Mouse (Mus musculus) kidney, embryonic 14.5 days (tissue): Measurements from ENCODE around the gene Cenpm. TPM values are rescaled to one million over a fixed set of nuclear protein-coding genes. Genes with fewer than 3 reads are reported as not detected.
"Not testable (repeated sequence)": the region's sequence is repeated elsewhere in the genome, so short reads cannot be mapped to it uniquely, and the experiment has no call there.

ENCODE experiments used
- ATAC-seq: fragments of 200-750 bp; cut with Nextera tagmentation; 2 replicates; pipeline ENCODE4 v1.8.0; 2017; ENCODE audit warnings: moderate number of reproducible peaks, mild to moderate bottlenecking, moderate TSS enrichment, moderate library complexity; ENCODE audit not compliant: low FRiP score, low TSS enrichment
- H3K27ac ChIP-seq: fragments of 300-500 bp; sonication (generic); 2 replicates; pipeline ENCODE4 v1.5.1; 2014; ENCODE audit warnings: low read depth, mild to moderate bottlenecking, low read length, moderate library complexity, mixed read lengths
- H3K27me3 ChIP-seq: fragments of 300-500 bp; sonication (generic); 2 replicates; pipeline ENCODE4 v1.6.1; 2014; ENCODE audit warnings: mild to moderate bottlenecking, low read length; ENCODE audit not compliant: control insufficient read depth, insufficient read depth
- H3K36me3 ChIP-seq: fragments of 300-500 bp; sonication (generic); 2 replicates; pipeline ENCODE4 v1.6.1; 2014; ENCODE audit warnings: low read length, mixed read lengths; ENCODE audit not compliant: control insufficient read depth, insufficient read depth
- H3K4me1 ChIP-seq: fragments of 300-500 bp; sonication (generic); 2 replicates; pipeline ENCODE4 v1.6.1; 2014; ENCODE audit warnings: low read length, mixed read lengths; ENCODE audit not compliant: control insufficient read depth, insufficient read depth
- H3K4me2 ChIP-seq: fragments of 300-500 bp; sonication (generic); replicated peaks from 2 replicates; pipeline ENCODE4 v1.6.1; 2014; ENCODE audit warnings: low read depth, mild to moderate bottlenecking, low read length
- H3K4me3 ChIP-seq: fragments of 300-500 bp; sonication (generic); 2 replicates; pipeline ENCODE4 v1.5.1; 2014; ENCODE audit warnings: mild to moderate bottlenecking, low read length
- H3K9ac ChIP-seq: fragments of 300-500 bp; sonication (generic); 2 replicates; pipeline ENCODE4 v1.6.1; 2014; ENCODE audit warnings: low read depth, mild to moderate bottlenecking, low read length, moderate library complexity
- H3K9me3 ChIP-seq: fragments of 300-500 bp; sonication (generic); 2 replicates; pipeline ENCODE4 v1.6.1; 2016; ENCODE audit warnings: low read length; ENCODE audit not compliant: control insufficient read depth
- WGBS: fragments of 180-500 bp; shearing (Covaris S2); extraction: QIAGEN DNeasy Blood & Tissue Kit; methylation state at CpG from one replicate; pipeline ENCODE4 v1.1.7; 2014; 5-methylcytosine and 5-hydroxymethylcytosine counted together
- polyA plus RNA-seq: library from polyadenylated mRNA; unstranded; fragments of >200 nt; fragmentation: Nextera tagmentation; extraction: Ambion mirVana; gene quantifications from 2 replicates; pipeline ENCODE4 v1.2.1, GENCODE M21; 2014

The Cenpm gene
- polyA plus RNA-seq, 1 experiment from 2014 or later, result 83.3 TPM

DNA sequence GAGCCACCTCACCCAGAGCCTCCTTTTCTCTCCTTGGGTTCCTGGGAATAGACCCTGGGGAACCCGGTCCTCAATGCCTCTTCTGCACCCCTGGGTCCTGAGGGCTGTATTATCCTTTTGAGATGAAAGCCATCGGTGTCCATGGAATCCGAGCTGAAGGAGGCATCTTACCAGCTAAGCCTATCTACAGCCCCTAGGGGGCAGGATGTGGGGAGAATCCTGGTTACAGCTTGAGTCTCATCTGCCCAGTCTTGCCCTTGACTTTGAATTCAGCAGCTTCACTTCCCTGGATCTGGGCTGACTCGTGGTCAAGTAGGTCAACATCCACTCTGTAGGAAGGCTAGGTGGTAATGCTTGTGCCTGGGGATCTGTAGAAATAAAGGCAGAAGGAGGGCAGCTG is 10.7 kb upstream of the Cenpm start:
- no peak overlapping the region for H3K4me2 ChIP-seq
- no peaks in the 10 kb centered on the region; the same call in 1 of the 2 replicates for H3K9me3 ChIP-seq
- H3K27me3 ChIP-seq, result no peaks in the 10 kb centered on the region
- no peak for ATAC-seq
- H3K36me3 ChIP-seq, result no peaks in the 10 kb centered on the region
- H3K4me1 ChIP-seq, result no peaks in the 10 kb centered on the region
- no peak overlapping the region for H3K4me3 ChIP-seq
- no peak overlapping the region for H3K27ac ChIP-seq
- no peak overlapping the region for H3K9ac ChIP-seq
- 55% methylated on average over 4 of the region's 4 CpGs for WGBS

DNA sequence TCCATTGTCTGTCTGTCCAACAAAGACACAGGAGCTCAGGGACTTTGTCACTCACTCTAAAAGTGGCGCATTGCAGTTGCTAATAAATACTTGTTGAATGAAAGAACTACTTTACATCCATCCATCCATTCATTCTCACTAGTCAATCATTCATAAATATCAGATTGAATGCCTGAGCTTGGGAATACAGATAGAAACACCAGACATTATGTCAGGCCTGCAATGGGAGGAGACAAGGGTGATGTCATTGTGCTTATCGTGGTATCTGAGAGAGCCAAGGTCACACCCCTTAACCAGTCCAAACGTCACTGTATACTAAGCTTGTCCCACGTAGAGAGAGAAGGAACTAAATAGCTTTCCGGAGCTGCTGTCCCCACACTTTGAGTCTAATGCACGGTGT is 7.5 kb upstream of the Cenpm start, which contains the start of gene 1500009C09Rik:
Gene 1500009C09Rik, plus strand, starts transcription at position 301 of the 400 bp plus-strand sequence.
- Histone ChIP-seq H3K4me1 (no peaks in the 10 kb centered on the region), H3K9ac (no peak within 1 kb of the TSS), H3K4me2 (no peak within 1 kb of the TSS), H3K36me3 (no peaks in the 10 kb centered on the region), H3K4me3 (no peak within 1 kb of the TSS), H3K27me3 (no peaks in the 10 kb centered on the region), H3K9me3 (no peaks in the 10 kb centered on the region; the same call in 1 of the 2 replicates), H3K27ac (no peak within 1 kb of the TSS)
- ATAC-seq, result no peak
- 94% methylated on average over 6 of the region's 6 CpGs for WGBS

DNA sequence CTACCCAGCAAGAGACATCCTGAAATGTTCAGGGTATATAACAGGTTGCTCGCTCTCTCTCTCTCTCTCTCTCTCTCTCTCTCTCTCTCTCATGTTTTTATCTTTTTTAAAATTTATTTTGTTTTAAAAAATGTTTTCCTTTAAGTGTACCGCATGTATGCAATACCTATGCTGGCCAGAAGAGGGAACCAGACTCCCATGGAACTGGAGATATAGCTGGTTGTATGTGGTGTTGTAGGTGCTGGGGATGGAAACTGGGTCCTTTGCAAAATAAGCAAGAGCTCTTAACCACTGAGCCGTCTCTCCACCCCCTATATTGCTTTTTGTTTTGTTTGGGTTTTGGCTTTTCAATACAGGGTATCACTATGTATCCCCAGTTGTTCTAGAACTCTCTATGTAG is 7.0 kb upstream of the Cenpm start:
- 96% methylated on average over 3 of the region's 3 CpGs for WGBS
- ATAC-seq, result no peak
- Histone ChIP-seq H3K4me1 (no peaks in the 10 kb centered on the region), H3K4me2 (no peak overlapping the region), H3K36me3 (no peaks in the 10 kb centered on the region), H3K27me3 (no peaks in the 10 kb centered on the region), H3K27ac (no peak overlapping the region), H3K4me3 (no peak overlapping the region), H3K9me3 (no peaks in the 10 kb centered on the region; the same call in 1 of the 2 replicates), H3K9ac (no peak overlapping the region)

GRCm38 (mm10) chr15:82247131-82247776 is 2.7 kb upstream of the Cenpm start:
- Histone ChIP-seq H3K9me3 (no peaks in the 10 kb centered on the region; the same call in 1 of the 2 replicates), H3K27me3 (no peaks in the 10 kb centered on the region), H3K36me3 (no peaks in the 10 kb centered on the region), H3K4me3 (no peak overlapping the region), H3K4me2 (no peak overlapping the region), H3K4me1 (peaks cover 10% of the 10 kb centered on the region; the same call in 1 of the 2 replicates), H3K9ac (no peak overlapping the region), H3K27ac (no peak overlapping the region)
- no peak for ATAC-seq
- WGBS, result 77% methylated on average over 3 of the region's 3 CpGs

GRCm38 (mm10) chr15:82244805-82245161 is 235 bp upstream of the Cenpm start:
- peak; percentile 48 for ATAC-seq
- H3K36me3 ChIP-seq, H3K9me3 ChIP-seq, H3K27me3 ChIP-seq: not testable (repeated sequence)
- Histone ChIP-seq H3K4me3 (peak overlapping the region; percentile 58), H3K9ac (peak overlapping the region; percentile 75; the same call in 1 of the 2 replicates), H3K4me2 (peak overlapping the region; percentile 94), H3K27ac (peak overlapping the region; percentile 53; the same call in 1 of the 2 replicates), H3K4me1 (peaks cover 13% of the 10 kb centered on the region; the same call in 1 of the 2 replicates)
- WGBS, result 23% methylated on average over 9 of the region's 9 CpGs

DNA sequence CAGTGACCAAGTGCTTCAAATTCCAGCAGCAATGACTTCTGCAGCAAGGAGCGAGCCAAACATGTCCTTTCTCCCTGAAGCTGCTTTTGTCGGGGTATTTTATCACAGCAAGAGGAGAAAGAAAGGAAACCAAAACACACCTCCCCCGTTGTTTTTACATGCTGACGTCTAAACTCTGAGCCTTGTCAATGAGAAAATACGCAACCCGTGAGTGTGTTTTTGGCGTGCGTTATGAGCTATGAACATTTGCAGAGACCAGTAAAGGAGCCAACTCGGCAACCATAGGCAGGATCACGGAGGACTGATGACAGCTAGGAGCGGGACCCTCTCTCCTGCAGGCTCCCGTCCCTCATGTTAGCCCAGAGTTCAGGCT is 820 bp downstream of the Cenpm start:
- H3K4me2 ChIP-seq, result peak overlapping the region; percentile 94
- H3K4me3 ChIP-seq, result peak overlapping the region; percentile 58
- ATAC-seq, result no peak
- 3% methylated on average over 12 of the region's 12 CpGs for WGBS
- 0 out of 2 replicates have a peak, but pooled peaks cover 4% of the 10 kb centered on the region for H3K36me3 ChIP-seq
- peak overlapping the region; percentile 75 for H3K9ac ChIP-seq
- H3K9me3 ChIP-seq, result no peaks in the 10 kb centered on the region
- H3K27me3 ChIP-seq, result no peaks in the 10 kb centered on the region
- 0 out of 2 replicates have a peak overlapping the region, but pooled peaks have one; percentile 30 for H3K27ac ChIP-seq
- H3K4me1 ChIP-seq, result peaks cover 13% of the 10 kb centered on the region; the same call in 1 of the 2 replicates

GRCm38 (mm10) chr15:82243311-82243710 is 1.2 kb downstream of the Cenpm start:
- no peaks in the 10 kb centered on the region for H3K27me3 ChIP-seq
- peaks cover 13% of the 10 kb centered on the region; the same call in 1 of the 2 replicates for H3K4me1 ChIP-seq
- 76% methylated on average over 3 of the region's 3 CpGs for WGBS
- 0 out of 2 replicates have a peak, but pooled peaks cover 7% of the 10 kb centered on the region for H3K36me3 ChIP-seq
- ATAC-seq, result no peak
- H3K9ac ChIP-seq, result peak overlapping the region; percentile 75; the same call in 1 of the 2 replicates
- no peaks in the 10 kb centered on the region for H3K9me3 ChIP-seq
- H3K4me2 ChIP-seq, result peak overlapping the region; percentile 94
- peak overlapping the region; percentile 58 for H3K4me3 ChIP-seq
- no peak overlapping the region for H3K27ac ChIP-seq

DNA sequence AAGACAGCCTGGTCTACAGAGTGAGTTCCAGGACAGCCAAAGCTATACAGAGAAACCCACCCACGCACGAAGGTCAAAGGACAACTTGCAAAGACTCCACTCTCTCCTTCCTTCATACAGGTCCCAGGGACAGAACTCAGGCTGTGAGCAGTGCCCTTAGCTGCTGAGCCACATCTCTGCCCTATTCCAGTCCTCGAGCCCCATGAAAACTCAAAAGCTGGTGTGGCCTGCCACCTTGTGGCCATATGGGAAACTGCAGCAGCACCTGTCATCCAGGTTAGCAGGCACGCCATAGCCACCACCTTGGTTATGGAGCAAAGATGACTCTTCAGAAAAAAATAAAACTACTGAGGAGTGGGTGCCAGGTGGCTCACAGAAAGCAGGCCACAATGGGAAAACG is 8.0 kb downstream of the Cenpm start:
- H3K9ac ChIP-seq, result no peak overlapping the region
- no peaks in the 10 kb centered on the region for H3K27me3 ChIP-seq
- H3K4me3 ChIP-seq, result no peak overlapping the region
- H3K27ac ChIP-seq, result no peak overlapping the region
- peak; percentile 67; the same call in 1 of the 2 replicates for ATAC-seq
- 0 out of 2 replicates have a peak, but pooled peaks cover 7% of the 10 kb centered on the region for H3K4me1 ChIP-seq
- no peaks in the 10 kb centered on the region for H3K9me3 ChIP-seq
- peaks cover 9% of the 10 kb centered on the region; the same call in 1 of the 2 replicates for H3K36me3 ChIP-seq
- WGBS, result 19% methylated on average over 5 of the region's 5 CpGs
- no peak overlapping the region for H3K4me2 ChIP-seq

GRCm38 (mm10) chr15:82235661-82236060 is 8.9 kb downstream of the Cenpm start:
- 0 out of 2 replicates have a peak, but pooled peaks cover 8% of the 10 kb centered on the region for H3K4me1 ChIP-seq
- no peak overlapping the region for H3K4me2 ChIP-seq
- no peak; the same call in 1 of the 2 replicates for ATAC-seq
- peaks cover 9% of the 10 kb centered on the region; the same call in 1 of the 2 replicates for H3K36me3 ChIP-seq
- H3K9ac ChIP-seq, result no peak overlapping the region
- WGBS, result 82% methylated on average over 10 of the region's 10 CpGs
- H3K27me3 ChIP-seq, result no peaks in the 10 kb centered on the region
- no peaks in the 10 kb centered on the region for H3K9me3 ChIP-seq
- no peak overlapping the region for H3K27ac ChIP-seq
- no peak overlapping the region for H3K4me3 ChIP-seq
